Mouse (Mus musculus): ENCODE data around the gene B3gnt3.

DNA sequence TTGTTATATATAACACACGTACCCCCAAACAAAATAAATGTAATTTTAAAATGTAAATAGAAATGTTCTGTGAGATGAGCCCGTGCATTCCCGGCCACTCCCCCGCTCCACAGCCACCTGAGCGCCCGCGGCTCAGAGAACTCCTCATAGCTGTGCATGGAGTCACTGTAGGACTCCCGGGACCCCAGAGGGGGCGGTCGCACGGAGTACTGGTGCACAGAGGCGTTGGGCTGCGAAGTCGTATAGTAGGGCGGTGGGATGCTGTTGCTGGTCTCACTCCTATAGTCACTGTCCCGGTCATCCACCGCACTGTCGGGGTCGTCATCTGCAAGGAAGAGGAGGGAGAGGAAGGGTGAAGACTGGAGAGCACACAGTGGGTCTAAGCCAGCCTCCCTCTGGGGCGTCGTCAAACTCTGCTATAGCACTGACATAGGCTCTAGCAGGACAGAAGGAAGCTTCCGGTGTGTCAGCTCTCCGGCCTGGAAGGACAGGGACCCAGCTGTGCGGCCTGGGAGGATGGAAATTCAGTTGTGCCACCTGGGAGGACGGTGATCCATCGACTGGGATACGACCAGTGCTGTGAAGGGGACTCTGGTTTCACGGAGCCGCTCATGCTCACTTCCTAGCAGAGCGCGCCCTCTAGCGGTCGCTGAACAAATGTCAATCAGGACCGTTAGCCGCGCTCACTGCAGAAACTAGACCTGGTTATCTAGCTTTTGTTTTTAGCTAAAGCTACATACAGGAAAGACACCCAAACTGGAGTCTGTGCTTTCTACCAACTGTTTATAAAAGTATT, 41.1 kb downstream of the B3gnt3 start:
- peak; percentile 91 for TF ChIP-seq CTCF (IDR thresholded peaks at IDR 0.05; ENCODE audit: extremely low read depth, insufficient read depth, insufficient read length, insufficient replicate concordance)
- no peak for TF ChIP-seq POLR2A (IDR thresholded peaks at IDR 0.05; ENCODE audit: low read depth, low read length)

All from spleen, adult 2 months (tissue).